Mouse (Mus musculus): ENCODE data around the gene Kcnn1.

GRCm38 (mm10) chr8:70893656-70894384 is 30.8 kb upstream of the Kcnn1 start:
- TF ChIP-seq CTCF (IDR thresholded peaks at IDR 0.05; ENCODE audit: low read depth, low read length), result peak; percentile 79
- TF ChIP-seq POLR2A (IDR thresholded peaks at IDR 0.05; ENCODE audit: insufficient read depth, low read length), result no peak
- no peak for TF ChIP-seq EP300 (IDR thresholded peaks at IDR 0.05; ENCODE audit: insufficient read depth, low read depth, low read length)
